Mouse (Mus musculus) midbrain, embryonic 14.5 days (tissue): ENCODE measurements around the gene Ankrd34a. TPM values are rescaled to one million over a fixed set of nuclear protein-coding genes. Genes with fewer than 3 reads are reported as not detected.
"Not testable (repeated sequence)": the region's sequence is repeated elsewhere in the genome, so short reads cannot be mapped to it uniquely, and the experiment has no call there.

Experiments
- ATAC-seq: fragments of 200-750 bp; cut with Nextera tagmentation; 2 replicates; pipeline ENCODE4 v1.8.0; 2017; ENCODE audit warnings: moderate number of reproducible peaks, moderate library complexity; ENCODE audit not compliant: low FRiP score, low TSS enrichment
- DNase-seq: peaks from one replicate; pipeline ENCODE4 v3.0.0-alpha.2; 2015
- H3K27ac ChIP-seq: fragments of 300-500 bp; sonication (generic); replicated peaks from 2 replicates; pipeline ENCODE4 v1.5.1; 2014; ENCODE audit warnings: mild to moderate bottlenecking, low read depth, low read length, moderate library complexity
- H3K27me3 ChIP-seq: fragments of 300-500 bp; sonication (generic); 2 replicates; pipeline ENCODE4 v1.6.1; 2014; ENCODE audit warnings: low read length, control low read depth, mixed read lengths; ENCODE audit not compliant: control insufficient read depth, insufficient read depth
- H3K36me3 ChIP-seq: fragments of 300-500 bp; sonication (generic); 2 replicates; pipeline ENCODE4 v1.6.1; 2014; ENCODE audit warnings: low read length, control low read depth; ENCODE audit not compliant: control insufficient read depth, insufficient read depth
- H3K4me1 ChIP-seq: fragments of 300-500 bp; sonication (generic); 2 replicates; pipeline ENCODE4 v1.6.1; 2014; ENCODE audit warnings: mild to moderate bottlenecking, antibody characterized with exemption, low read length, control low read depth; ENCODE audit not compliant: control insufficient read depth, insufficient read depth
- H3K4me2 ChIP-seq: fragments of 300-500 bp; sonication (generic); 2 replicates; pipeline ENCODE4 v1.6.1; 2014; ENCODE audit warnings: mild to moderate bottlenecking, low read length, moderate library complexity
- H3K4me3 ChIP-seq: fragments of 300-500 bp; sonication (generic); replicated peaks from 2 replicates; pipeline ENCODE4 v1.5.1; 2014; ENCODE audit warnings: low read depth, low read length
- H3K9ac ChIP-seq: fragments of 300-500 bp; sonication (generic); replicated peaks from 2 replicates; pipeline ENCODE4 v1.6.1; 2014; ENCODE audit warnings: mild to moderate bottlenecking, low read length, moderate library complexity
- H3K9me3 ChIP-seq: fragments of 300-500 bp; sonication (generic); 2 replicates; pipeline ENCODE4 v1.6.1; 2016; ENCODE audit warnings: low read length, control low read depth, mixed read lengths; ENCODE audit not compliant: control insufficient read depth
- WGBS: fragments of 180-500 bp; shearing (Covaris S2); extraction: QIAGEN DNeasy Blood & Tissue Kit; methylation state at CpG from one replicate; pipeline ENCODE4 v1.1.7; 2014; 5-methylcytosine and 5-hydroxymethylcytosine counted together
- polyA plus RNA-seq: library from polyadenylated mRNA; unstranded; fragments of >200 nt; fragmentation: Nextera tagmentation; extraction: Ambion mirVana; gene quantifications from 2 replicates; pipeline ENCODE4 v1.2.1, GENCODE M21; 2014

The Ankrd34a gene
- polyA plus RNA-seq, 1 experiment from 2014 or later, result 12.0 TPM

- Histone ChIP-seq H3K9me3 (no peaks in the 10 kb centered on the region), H3K4me1 (peaks cover 53% of the 10 kb centered on the region), H3K4me2 (peak overlapping the region; percentile 87), H3K4me3 (peak overlapping the region; percentile 69), H3K27ac (peak overlapping the region; percentile 95), H3K36me3 (no peaks in the 10 kb centered on the region), H3K27me3 (no peaks in the 10 kb centered on the region), H3K9ac (peak overlapping the region; percentile 92)
- WGBS, result 21% methylated on average over 5 of the region's 5 CpGs
- DNase-seq (peak; percentile 25), ATAC-seq (no peak)
These were observed 6.3 kb downstream of the Ankrd34a start for GRCm38 (mm10) chr3:96602704-96603084.

- Histone ChIP-seq H3K4me1 (peaks cover 49% of the 10 kb centered on the region), H3K4me2 (peak overlapping the region; percentile 87), H3K36me3 (no peaks in the 10 kb centered on the region), H3K9me3 (no peaks in the 10 kb centered on the region), H3K4me3 (peak overlapping the region; percentile 69), H3K27ac (peak overlapping the region; percentile 95), H3K27me3 (no peaks in the 10 kb centered on the region), H3K9ac (peak overlapping the region; percentile 92)
- WGBS, result 33% methylated on average over 5 of the region's 5 CpGs
- DNase-seq (peak; percentile 59), ATAC-seq (no peak)
These were observed 6.9 kb downstream of the Ankrd34a start for GRCm38 (mm10) chr3:96603311-96603710.

- ATAC-seq, result not testable (repeated sequence)
These were observed 9.6 kb downstream of the Ankrd34a start for GRCm38 (mm10) chr3:96606007-96606406.

GRCm38 (mm10) chr3:96606618-96607017 lies 10.2 kb downstream of the Ankrd34a start:
- 89% methylated on average over 4 of the region's 4 CpGs for WGBS
- Histone ChIP-seq H3K9ac (no peak overlapping the region), H3K4me3 (no peak overlapping the region), H3K4me2 (no peak overlapping the region), H3K27me3 (no peaks in the 10 kb centered on the region), H3K27ac (no peak overlapping the region), H3K4me1 (peaks cover 33% of the 10 kb centered on the region), H3K36me3 (0 out of 2 replicates have a peak, but pooled peaks cover 3% of the 10 kb centered on the region), H3K9me3 (no peaks in the 10 kb centered on the region)
- ATAC-seq (no peak), DNase-seq (no peak)

More at GRCm38 (mm10) chr3:96606007-96606406, 9.6 kb downstream of the Ankrd34a start:
- H3K4me3 ChIP-seq, H3K27ac ChIP-seq, H3K36me3 ChIP-seq, H3K4me2 ChIP-seq, H3K9ac ChIP-seq, H3K9me3 ChIP-seq, H3K27me3 ChIP-seq, DNase-seq: not testable (repeated sequence)
- H3K4me1 ChIP-seq, result peaks cover 33% of the 10 kb centered on the region
- 81% methylated on average over 3 of the region's 4 CpGs for WGBS

- Histone ChIP-seq H3K9me3 (no peaks in the 10 kb centered on the region), H3K27ac (no peak overlapping the region), H3K4me3 (no peak overlapping the region), H3K4me2 (no peak overlapping the region), H3K27me3 (no peaks in the 10 kb centered on the region), H3K36me3 (peaks cover 67% of the 10 kb centered on the region), H3K4me1 (no peaks in the 10 kb centered on the region), H3K9ac (no peak overlapping the region)
- WGBS, result 96% methylated on average over 3 of the region's 3 CpGs
- DNase-seq, result no peak
- ATAC-seq, result no peak
These were observed 21.5 kb downstream of the Ankrd34a start for GRCm38 (mm10) chr3:96617941-96618340.

GRCm38 (mm10) chr3:96623201-96623600 lies 26.8 kb downstream of the Ankrd34a start:
- H3K4me3 ChIP-seq, result no peak overlapping the region
- H3K9me3 ChIP-seq, result no peaks in the 10 kb centered on the region
- no peaks in the 10 kb centered on the region for H3K4me1 ChIP-seq
- 96% methylated on average over 4 of the region's 4 CpGs for whole genome bisulfite sequencing
- ATAC-seq, result no peak
- no peaks in the 10 kb centered on the region for H3K27me3 ChIP-seq
- no peak overlapping the region for H3K27ac ChIP-seq
- no peak overlapping the region for H3K4me2 ChIP-seq
- no peak for DNase-seq
- H3K36me3 ChIP-seq, result peaks cover 66% of the 10 kb centered on the region
- no peak overlapping the region for H3K9ac ChIP-seq

GRCm38 (mm10) chr3:96629729-96630600 lies 33.5 kb downstream of the Ankrd34a start, which contains the start of gene Rbm8a:
Rbm8a (plus strand) TSS chr3:96629933.
- Histone ChIP-seq H3K9me3 (no peaks in the 10 kb centered on the region), H3K4me1 (peaks cover 16% of the 10 kb centered on the region; the same call in 1 of the 2 replicates), H3K4me2 (peak within 1 kb of the TSS; percentile 79), H3K27me3 (no peaks in the 10 kb centered on the region), H3K36me3 (peaks cover 39% of the 10 kb centered on the region), H3K27ac (peak within 1 kb of the TSS; percentile 75), H3K9ac (peak within 1 kb of the TSS; percentile 59), H3K4me3 (peak within 1 kb of the TSS; percentile 72)
- DNase-seq, result peak; percentile 100
- ATAC-seq, result peak; percentile 93
- under 1% methylated on average over 48 of the region's 48 CpGs for WGBS

- H3K9ac ChIP-seq, result no peak overlapping the region
- no peaks in the 10 kb centered on the region for H3K27me3 ChIP-seq
- DNase-seq (no peak), ATAC-seq (no peak)
- H3K4me2 ChIP-seq, result no peak overlapping the region
- no peak overlapping the region for H3K4me3 ChIP-seq
- H3K27ac ChIP-seq, result no peak overlapping the region
- H3K9me3 ChIP-seq, result no peaks in the 10 kb centered on the region
- peaks cover 23% of the 10 kb centered on the region for H3K4me1 ChIP-seq
- peaks cover 26% of the 10 kb centered on the region for H3K36me3 ChIP-seq
These were observed 35.6 kb downstream of the Ankrd34a start for GRCm38 (mm10) chr3:96632058-96632457.

GRCm38 (mm10) chr3:96634015-96634414 lies 37.6 kb downstream of the Ankrd34a start:
- 79% methylated on average over 1 of the region's 1 CpGs for WGBS
- DNase-seq (no peak), ATAC-seq (no peak)
- H3K9me3 ChIP-seq, result no peaks in the 10 kb centered on the region
- H3K27me3 ChIP-seq, result no peaks in the 10 kb centered on the region
- peaks cover 23% of the 10 kb centered on the region for H3K4me1 ChIP-seq
- no peak overlapping the region for H3K4me3 ChIP-seq
- H3K27ac ChIP-seq, result no peak overlapping the region
- no peak overlapping the region for H3K9ac ChIP-seq
- H3K4me2 ChIP-seq, result no peak overlapping the region
- H3K36me3 ChIP-seq, result peaks cover 35% of the 10 kb centered on the region
